Mouse (Mus musculus) urinary bladder, adult 18-20 months (tissue): Measurements from ENCODE around the gene Shisal2a.
"Not testable (repeated sequence)": the region's sequence is repeated elsewhere in the genome, so short reads cannot be mapped to it uniquely, and the experiment has no call there.

Source experiments
- DNase-seq, 2 experiments: peaks; one replicate each; pipeline ENCODE4 v3.0.0; 2022; ENCODE audit warnings: low spot score in 2 of 2, mixed read lengths in 2 of 2

Shisal2a gene

GRCm38 (mm10) chr4:108372166-108372565, 11.0 kb downstream of the Shisal2a start:
- no peak for DNase-seq

- DNase-seq = no peak
Measured at GRCm38 (mm10) chr4:108371421-108371820, 11.7 kb downstream of the Shisal2a start.

GRCm38 (mm10) chr4:108370409-108370808, 12.7 kb downstream of the Shisal2a start:
- no peak for DNase-seq

- DNase-seq = no peak
Measured at GRCm38 (mm10) chr4:108369254-108369653, 13.9 kb downstream of the Shisal2a start.

GRCm38 (mm10) chr4:108364111-108364476, 19.1 kb downstream of the Shisal2a start:
- no peak for DNase-seq

- no peak for DNase-seq
Measured at GRCm38 (mm10) chr4:108363355-108364110, 19.6 kb downstream of the Shisal2a start.

GRCm38 (mm10) chr4:108362321-108363261, 20.6 kb downstream of the Shisal2a start:
- DNase-seq = no peak

- DNase-seq = no peak
Measured at GRCm38 (mm10) chr4:108360136-108361055, 22.8 kb downstream of the Shisal2a start.

- no peak for DNase-seq
Measured at GRCm38 (mm10) chr4:108358498-108358897, 24.7 kb downstream of the Shisal2a start.

GRCm38 (mm10) chr4:108357458-108357857, 25.7 kb downstream of the Shisal2a start:
- no peak for DNase-seq

- not testable (repeated sequence) for DNase-seq
Measured at GRCm38 (mm10) chr4:108353591-108353990, 29.6 kb downstream of the Shisal2a start.

GRCm38 (mm10) chr4:108350819-108351218, 32.3 kb downstream of the Shisal2a start:
- DNase-seq = no peak

GRCm38 (mm10) chr4:108349836-108350547, 33.2 kb downstream of the Shisal2a start:
- DNase-seq = no peak

- DNase-seq = no peak
Measured at GRCm38 (mm10) chr4:108349064-108349463, 34.1 kb downstream of the Shisal2a start.

GRCm38 (mm10) chr4:108348256-108348875, 34.8 kb downstream of the Shisal2a start:
- no peak for DNase-seq

- peak; percentile 33 to 58 for DNase-seq
Measured at GRCm38 (mm10) chr4:108347111-108347510, 36.0 kb downstream of the Shisal2a start.

GRCm38 (mm10) chr4:108345826-108346225, 37.3 kb downstream of the Shisal2a start:
- no peak for DNase-seq

- no peak for DNase-seq
Measured at GRCm38 (mm10) chr4:108344631-108345083, 38.5 kb downstream of the Shisal2a start.

GRCm38 (mm10) chr4:108339277-108339690, 43.9 kb downstream of the Shisal2a start:
- DNase-seq = no peak

- no peak for DNase-seq
Measured at GRCm38 (mm10) chr4:108338811-108339210, 44.3 kb downstream of the Shisal2a start.
